Mouse (Mus musculus): ENCODE data around the gene Gm5244. TPM values are rescaled to one million over a fixed set of nuclear protein-coding genes. Genes with fewer than 3 reads are reported as not detected.
A peak's percentile ranks its signal among the peaks of the same experiment; 100 is the strongest.

Gm5244 gene
- not detected in 2 replicates for polyA plus RNA-seq (2016; fragmentation: Nextera tagmentation; extraction: Ambion mirVana)

DNA sequence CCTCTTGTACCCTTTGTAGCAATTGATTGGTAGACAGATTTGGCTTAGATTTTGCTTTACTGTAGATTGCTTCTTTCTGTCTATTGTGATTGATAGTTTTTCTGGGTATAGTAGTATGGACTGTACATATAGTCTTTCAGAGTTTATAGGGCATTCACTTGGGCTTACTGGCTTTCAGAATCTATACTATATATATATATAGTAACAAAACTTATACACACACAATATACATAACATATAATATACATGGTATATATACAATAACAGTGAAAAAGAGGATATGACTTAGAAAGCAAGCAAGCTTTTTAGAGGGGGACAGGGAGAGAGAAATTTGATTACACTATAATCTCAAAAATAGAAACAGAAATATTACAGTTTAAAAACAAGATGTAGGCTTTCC lies at the start of gene Gm5244:
Gene Gm5244, plus strand, starts transcription at position 301 of the 400 bp plus-strand sequence.
- Histone ChIP-seq H3K36me3 (no peaks in the 10 kb centered on the region), H3K4me3 (no peak within 1 kb of the TSS), H3K27me3 (ENCODE audit: low read depth, poor library complexity, severe bottlenecking) (no peaks in the 10 kb centered on the region), H3K27ac (no peak within 1 kb of the TSS), H3K4me1 (no peaks in the 10 kb centered on the region), H3K9me3 (replicated peaks) (no peaks in the 10 kb centered on the region)
- DNase-seq (ENCODE audit: low spot score): no peak

DNA sequence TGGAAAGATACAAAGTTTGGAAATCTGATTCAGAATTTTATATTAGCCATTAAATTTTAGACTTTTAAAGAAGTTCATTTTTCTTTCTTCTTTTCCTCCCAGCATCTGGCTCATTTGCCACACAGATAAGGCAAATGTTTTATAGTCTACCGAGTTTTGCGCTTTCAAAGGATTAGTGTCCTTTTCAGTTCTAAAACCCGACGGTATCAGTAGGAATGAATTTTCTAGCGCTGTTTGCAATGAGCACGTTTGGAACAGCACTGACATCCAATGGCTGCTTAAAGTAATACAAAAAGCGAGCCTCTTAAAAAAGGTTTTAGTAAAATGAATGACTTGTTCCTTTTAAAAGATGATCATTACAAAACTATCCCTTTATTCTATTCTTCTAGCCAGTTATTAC lies 49.4 kb upstream of the Gm5244 start:
- no peak for DNase-seq (ENCODE audit: low spot score)
- H3K9me3 ChIP-seq (replicated peaks): no peaks in the 10 kb centered on the region
- peak overlapping the region; percentile 98 for H3K27ac ChIP-seq
- H3K4me1 ChIP-seq: peaks cover 8% of the 10 kb centered on the region; the same call in 1 of the 2 replicates
- WGBS: 2% methylated on average over 7 of the region's 7 CpGs
- H3K4me3 ChIP-seq: peak overlapping the region; percentile 89
- H3K36me3 ChIP-seq: no peaks in the 10 kb centered on the region
- H3K27me3 ChIP-seq (ENCODE audit: low read depth, poor library complexity, severe bottlenecking): no peaks in the 10 kb centered on the region

DNA sequence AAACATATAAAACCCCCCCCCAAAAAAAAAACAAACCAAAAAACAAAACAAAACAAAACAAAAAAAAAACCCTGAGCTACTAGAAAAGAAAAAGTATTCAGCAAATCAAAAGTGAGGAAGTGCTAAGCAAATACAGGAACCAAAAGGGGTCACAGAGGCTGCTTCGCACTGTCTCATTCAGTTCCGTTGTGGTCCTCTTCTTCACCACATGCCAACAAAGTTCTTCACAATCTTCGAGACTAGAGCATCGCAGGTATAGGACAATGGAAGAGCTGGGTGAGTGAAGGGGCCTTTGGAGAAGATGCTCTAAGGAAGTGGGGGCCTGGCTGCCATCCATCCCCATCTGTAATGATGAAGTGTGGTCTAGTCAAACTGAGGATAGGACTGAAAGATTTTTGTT lies 48.1 kb upstream of the Gm5244 start:
- Histone ChIP-seq H3K4me1 (peaks cover 7% of the 10 kb centered on the region; the same call in 1 of the 2 replicates), H3K9me3 (replicated peaks) (no peaks in the 10 kb centered on the region), H3K36me3 (no peaks in the 10 kb centered on the region), H3K27me3 (ENCODE audit: low read depth, poor library complexity, severe bottlenecking) (no peaks in the 10 kb centered on the region), H3K4me3 (no peak overlapping the region), H3K27ac (no peak overlapping the region)
- WGBS: 87% methylated on average over 4 of the region's 4 CpGs
- no peak for DNase-seq (ENCODE audit: low spot score)

DNA sequence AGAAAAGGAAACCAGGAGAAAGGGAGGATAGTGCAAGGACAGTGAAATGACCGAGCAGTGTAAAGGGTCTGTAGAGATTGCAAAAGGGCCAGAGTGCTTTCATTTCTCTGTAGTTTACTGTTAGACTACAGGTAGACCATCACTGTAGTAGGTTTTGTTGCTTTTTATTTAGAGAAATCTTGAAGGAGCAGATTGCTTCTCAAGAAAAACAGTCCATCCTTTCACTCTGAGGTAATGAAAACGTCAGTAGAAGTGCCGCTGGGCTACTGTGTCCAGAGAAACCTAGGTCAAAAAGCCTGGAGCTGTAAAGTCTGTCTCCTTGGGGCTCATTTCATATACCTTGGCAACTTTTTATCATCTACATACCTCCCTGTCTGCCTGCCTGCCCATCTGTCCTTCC lies 47.4 kb upstream of the Gm5244 start:
- no peak overlapping the region for H3K4me3 ChIP-seq
- H3K4me1 ChIP-seq: peaks cover 5% of the 10 kb centered on the region; the same call in 1 of the 2 replicates
- WGBS: 89% methylated on average over 3 of the region's 3 CpGs
- no peaks in the 10 kb centered on the region for H3K36me3 ChIP-seq
- no peaks in the 10 kb centered on the region for H3K9me3 ChIP-seq (replicated peaks)
- H3K27ac ChIP-seq: no peak overlapping the region
- H3K27me3 ChIP-seq (ENCODE audit: low read depth, poor library complexity, severe bottlenecking): no peaks in the 10 kb centered on the region
- no peak for DNase-seq (ENCODE audit: low spot score)

DNA sequence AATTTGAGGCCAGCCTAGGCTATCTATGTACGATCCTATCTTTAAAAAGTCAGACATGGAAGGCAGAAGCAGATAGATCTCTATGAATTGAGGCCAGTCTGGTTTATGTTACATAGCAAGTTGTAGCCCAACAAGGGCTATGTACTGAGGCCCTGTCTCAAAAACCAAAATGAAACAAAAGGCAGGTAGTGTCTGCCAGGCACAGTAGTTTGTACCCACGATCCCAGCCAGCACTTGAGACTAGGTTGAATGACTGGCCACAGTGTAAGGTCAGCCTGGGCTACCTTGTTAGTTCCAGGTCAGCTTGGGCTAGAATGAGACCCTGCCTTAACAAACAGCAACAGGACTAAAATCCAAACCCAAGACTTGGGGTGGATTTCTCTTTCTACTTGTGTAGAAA lies 45.9 kb upstream of the Gm5244 start:
- Histone ChIP-seq H3K4me3 (no peak overlapping the region), H3K9me3 (replicated peaks) (no peaks in the 10 kb centered on the region), H3K27ac (no peak overlapping the region), H3K36me3 (no peaks in the 10 kb centered on the region), H3K27me3 (ENCODE audit: low read depth, poor library complexity, severe bottlenecking) (no peaks in the 10 kb centered on the region), H3K4me1 (peaks cover 5% of the 10 kb centered on the region; the same call in 1 of the 2 replicates)
- DNase-seq (ENCODE audit: low spot score): no peak
- WGBS: 70% methylated on average over 2 of the region's 2 CpGs

DNA sequence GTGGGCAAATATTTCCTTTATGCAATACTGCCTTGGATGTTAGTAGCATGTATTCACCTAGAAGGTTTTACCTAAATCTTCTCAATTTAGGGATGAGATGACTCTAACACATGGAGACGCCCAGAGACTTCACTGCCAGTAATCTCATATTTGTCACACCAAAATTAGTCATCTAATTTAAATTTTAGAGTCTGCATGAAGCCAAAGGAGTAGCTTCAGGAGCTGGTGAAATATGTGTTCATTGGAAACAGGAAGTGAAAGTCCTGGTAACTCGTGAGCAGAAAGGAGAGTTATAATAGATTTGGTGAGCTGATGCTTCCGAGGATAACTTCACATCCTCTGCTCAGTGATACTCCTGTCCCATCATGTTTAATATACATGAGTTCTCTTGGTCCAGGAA lies 45.4 kb upstream of the Gm5244 start:
- H3K27me3 ChIP-seq (ENCODE audit: low read depth, poor library complexity, severe bottlenecking): no peaks in the 10 kb centered on the region
- DNase-seq (ENCODE audit: low spot score): no peak
- no peaks in the 10 kb centered on the region for H3K9me3 ChIP-seq (replicated peaks)
- peaks cover 5% of the 10 kb centered on the region; the same call in 1 of the 2 replicates for H3K4me1 ChIP-seq
- no peaks in the 10 kb centered on the region for H3K36me3 ChIP-seq
- H3K27ac ChIP-seq: no peak overlapping the region
- WGBS: 84% methylated on average over 3 of the region's 3 CpGs
- no peak overlapping the region for H3K4me3 ChIP-seq

DNA sequence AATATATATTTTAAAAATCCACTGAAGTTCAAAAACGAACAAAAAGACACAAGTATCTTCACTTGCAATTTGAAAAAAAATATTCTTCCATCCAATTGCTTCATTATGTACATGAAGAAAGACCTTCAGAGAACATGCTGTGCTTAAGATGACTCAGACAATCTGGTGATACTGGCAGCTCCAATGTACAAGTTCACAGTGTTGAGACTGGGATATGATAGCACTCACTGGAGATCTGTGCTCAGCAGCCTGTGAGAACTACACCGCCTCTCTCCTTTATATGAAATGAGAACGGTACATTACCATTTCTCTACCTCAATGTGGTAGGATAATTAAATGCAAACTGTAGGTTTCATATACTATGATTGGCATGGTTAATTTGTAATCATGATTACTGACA lies 43.7 kb upstream of the Gm5244 start:
- Histone ChIP-seq H3K4me1 (no peaks in the 10 kb centered on the region), H3K36me3 (no peaks in the 10 kb centered on the region), H3K4me3 (no peak overlapping the region), H3K27ac (no peak overlapping the region), H3K27me3 (ENCODE audit: low read depth, poor library complexity, severe bottlenecking) (no peaks in the 10 kb centered on the region), H3K9me3 (replicated peaks) (no peaks in the 10 kb centered on the region)
- 83% methylated on average over 3 of the region's 3 CpGs for WGBS
- no peak for DNase-seq (ENCODE audit: low spot score)

DNA sequence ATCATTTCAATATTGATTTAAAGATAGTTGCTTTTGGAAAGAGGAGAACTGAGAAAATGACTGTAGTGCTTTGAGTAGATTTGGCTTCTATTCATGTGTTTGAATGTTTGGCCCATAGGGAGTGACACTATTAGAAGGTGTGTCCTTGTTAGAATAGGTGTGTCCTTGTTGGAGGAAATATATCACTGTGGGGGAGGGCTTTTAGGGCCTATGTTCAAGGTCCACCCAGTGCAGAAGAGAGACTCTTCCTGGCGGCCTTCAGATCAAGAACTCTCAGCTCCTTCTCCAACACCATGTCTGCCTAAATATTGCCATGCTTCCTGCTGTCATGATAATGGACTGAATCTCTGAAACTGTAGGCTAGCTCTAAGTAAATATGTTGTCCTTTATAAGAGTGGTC lies 42.2 kb upstream of the Gm5244 start:
- Histone ChIP-seq H3K9me3 (replicated peaks) (no peaks in the 10 kb centered on the region), H3K36me3 (no peaks in the 10 kb centered on the region), H3K27ac (no peak overlapping the region), H3K4me3 (no peak overlapping the region), H3K4me1 (no peaks in the 10 kb centered on the region), H3K27me3 (ENCODE audit: low read depth, poor library complexity, severe bottlenecking) (no peaks in the 10 kb centered on the region)
- WGBS: 89% methylated on average over 1 of the region's 1 CpGs
- DNase-seq (ENCODE audit: low spot score): no peak

DNA sequence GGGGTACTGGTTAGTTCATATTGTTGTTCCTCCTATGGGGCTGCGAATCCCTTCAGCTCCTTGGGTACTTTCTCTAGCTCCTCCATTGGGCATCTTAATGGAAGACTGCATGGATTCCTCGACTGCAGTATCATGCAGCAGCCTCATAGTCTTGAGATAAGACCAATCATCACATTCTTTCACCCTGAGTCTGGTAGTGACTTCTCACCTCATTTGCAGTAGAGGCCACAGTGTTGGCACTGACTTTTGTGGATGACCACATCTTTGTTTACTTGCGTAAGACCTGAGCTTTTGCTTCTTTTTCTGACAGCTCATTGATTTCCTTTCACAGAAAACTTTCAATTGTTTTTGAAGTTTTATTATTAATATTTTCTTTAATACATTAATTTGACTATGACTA lies 40.8 kb upstream of the Gm5244 start:
- H3K27me3 ChIP-seq (ENCODE audit: low read depth, poor library complexity, severe bottlenecking): no peaks in the 10 kb centered on the region
- WGBS: 88% methylated on average over 3 of the region's 3 CpGs
- no peaks in the 10 kb centered on the region for H3K9me3 ChIP-seq (replicated peaks)
- no peak overlapping the region for H3K4me3 ChIP-seq
- no peak overlapping the region for H3K27ac ChIP-seq
- no peaks in the 10 kb centered on the region for H3K4me1 ChIP-seq
- no peak for DNase-seq (ENCODE audit: low spot score)
- H3K36me3 ChIP-seq: no peaks in the 10 kb centered on the region

DNA sequence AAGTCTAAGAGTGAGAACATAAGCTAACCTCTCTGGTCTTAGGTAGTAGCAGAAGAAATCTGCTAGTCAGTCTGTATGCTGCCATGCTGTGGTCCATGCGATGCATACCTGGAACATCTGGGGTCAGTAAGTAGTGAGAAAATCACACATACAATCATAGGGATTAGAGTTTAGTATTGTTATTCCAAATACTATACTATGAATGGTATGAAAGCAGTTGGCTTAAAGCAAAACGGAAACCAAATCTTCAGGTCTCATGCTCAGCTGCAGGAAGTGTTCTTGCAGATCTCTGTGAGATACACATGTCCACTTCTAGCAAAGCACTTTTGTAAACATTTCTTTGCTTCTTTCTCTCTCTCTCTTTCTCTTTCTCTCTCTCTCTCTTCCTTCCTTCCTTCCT lies 40.3 kb upstream of the Gm5244 start:
- Histone ChIP-seq H3K4me3 (no peak overlapping the region), H3K27ac (no peak overlapping the region), H3K9me3 (replicated peaks) (no peaks in the 10 kb centered on the region), H3K4me1 (no peaks in the 10 kb centered on the region), H3K36me3 (no peaks in the 10 kb centered on the region), H3K27me3 (ENCODE audit: low read depth, poor library complexity, severe bottlenecking) (no peaks in the 10 kb centered on the region)
- 82% methylated on average over 2 of the region's 2 CpGs for WGBS
- DNase-seq (ENCODE audit: low spot score): no peak

DNA sequence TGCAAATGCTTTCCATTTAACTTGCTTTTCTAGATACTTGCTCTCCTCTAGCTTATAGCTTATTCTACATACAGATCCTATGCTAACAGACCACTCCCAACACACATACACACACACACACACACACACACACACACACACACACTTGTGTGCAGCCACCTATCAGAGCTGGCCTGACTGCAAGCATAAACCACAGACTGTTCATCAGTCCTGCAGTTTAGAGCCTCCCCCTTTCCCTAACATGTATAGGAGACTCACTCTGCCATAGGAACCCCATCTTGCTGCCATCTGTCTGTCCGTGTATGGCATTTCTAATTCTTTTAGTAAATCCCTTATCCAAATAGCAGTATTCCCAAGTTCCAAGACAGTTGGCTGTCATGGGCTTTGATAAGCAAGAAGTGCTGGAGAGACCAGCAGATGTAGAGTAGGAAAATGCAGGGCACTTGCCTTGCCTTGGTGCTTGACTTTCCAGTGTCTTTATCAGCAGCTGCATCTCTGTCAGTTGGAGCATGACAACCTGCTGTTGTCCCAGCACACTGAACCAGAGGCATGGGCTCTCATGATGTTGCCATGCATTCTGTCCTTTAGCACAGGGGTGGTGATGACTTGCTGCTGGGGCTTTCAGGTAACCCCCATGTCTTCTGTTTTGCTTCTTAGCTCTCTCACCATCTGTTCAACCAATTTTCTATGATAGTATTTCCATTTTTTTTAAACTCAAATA lies 33.7 kb upstream of the Gm5244 start:
- 72% methylated on average over 1 of the region's 1 CpGs for WGBS
- Histone ChIP-seq H3K27ac (no peak overlapping the region), H3K4me3 (no peak overlapping the region), H3K9me3 (replicated peaks) (no peaks in the 10 kb centered on the region), H3K36me3 (no peaks in the 10 kb centered on the region), H3K4me1 (no peaks in the 10 kb centered on the region), H3K27me3 (ENCODE audit: low read depth, poor library complexity, severe bottlenecking) (no peaks in the 10 kb centered on the region)
- DNase-seq (ENCODE audit: low spot score): no peak

DNA sequence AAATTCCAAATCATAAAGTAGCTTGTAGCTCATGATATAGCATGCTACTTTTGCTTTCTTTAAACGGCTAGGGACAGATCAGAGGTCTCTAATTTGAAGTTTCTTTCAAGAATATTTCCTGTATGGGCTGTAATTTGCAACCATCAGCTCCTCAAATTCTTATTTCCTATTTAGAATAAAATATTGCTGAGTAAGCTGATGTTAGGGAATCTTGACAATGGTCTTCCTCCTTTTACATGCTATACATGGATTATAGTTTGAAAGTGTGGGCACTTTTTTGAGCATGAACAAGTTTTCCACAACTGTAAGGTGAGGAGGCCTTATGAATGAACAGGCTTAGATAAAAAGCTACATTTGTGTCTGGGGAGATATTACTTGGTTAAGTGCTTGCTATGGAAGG lies 32.6 kb upstream of the Gm5244 start:
- Histone ChIP-seq H3K36me3 (no peaks in the 10 kb centered on the region), H3K27me3 (ENCODE audit: low read depth, poor library complexity, severe bottlenecking) (no peaks in the 10 kb centered on the region), H3K9me3 (replicated peaks) (no peaks in the 10 kb centered on the region), H3K4me1 (no peaks in the 10 kb centered on the region), H3K4me3 (no peak overlapping the region), H3K27ac (no peak overlapping the region)
- DNase-seq (ENCODE audit: low spot score): no peak
- 80% methylated on average over 1 of the region's 1 CpGs for WGBS

DNA sequence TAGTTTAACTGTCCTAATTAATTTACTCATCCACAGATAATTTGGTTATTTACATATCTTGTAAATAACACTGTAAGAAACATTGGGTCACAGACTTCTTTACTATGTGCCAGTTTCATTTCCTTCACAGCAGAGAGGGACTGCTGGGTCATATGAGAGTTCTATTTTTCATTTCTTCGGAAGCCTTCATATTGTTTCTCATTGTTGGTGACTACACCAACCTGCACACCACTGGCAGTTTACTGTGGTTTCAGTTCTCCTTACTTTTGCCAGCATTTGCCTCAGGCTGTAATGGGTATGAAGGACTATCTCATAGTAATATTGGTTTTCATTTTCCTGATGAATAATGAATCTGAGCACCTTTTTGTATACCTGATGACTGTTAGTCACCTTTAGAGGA lies 28.0 kb upstream of the Gm5244 start:
- no peak overlapping the region for H3K27ac ChIP-seq
- no peaks in the 10 kb centered on the region for H3K27me3 ChIP-seq (ENCODE audit: low read depth, poor library complexity, severe bottlenecking)
- DNase-seq (ENCODE audit: low spot score): no peak
- no peaks in the 10 kb centered on the region for H3K36me3 ChIP-seq
- no peaks in the 10 kb centered on the region for H3K9me3 ChIP-seq (replicated peaks)
- WGBS: 87% methylated on average over 1 of the region's 1 CpGs
- no peaks in the 10 kb centered on the region for H3K4me1 ChIP-seq
- H3K4me3 ChIP-seq: no peak overlapping the region

DNA sequence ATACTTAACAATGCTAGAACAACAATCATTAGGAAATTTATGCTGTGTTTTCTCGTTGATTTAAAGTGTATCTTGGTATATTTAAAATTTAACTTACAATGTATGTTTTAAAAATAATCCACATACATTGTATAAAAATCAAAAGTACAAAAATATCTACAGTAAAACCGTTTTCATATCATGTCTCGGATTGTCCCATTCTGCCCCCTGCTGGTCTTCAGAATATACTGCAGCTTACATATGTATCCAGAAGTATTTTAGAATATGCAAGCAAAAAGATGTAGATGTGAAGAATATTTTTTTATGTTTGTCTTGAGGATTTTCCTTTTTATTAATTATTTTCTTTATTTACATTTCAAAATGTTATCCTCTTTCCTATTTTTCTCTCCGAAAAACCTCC lies 26.1 kb upstream of the Gm5244 start:
- WGBS: 39% methylated on average over 4 of the region's 4 CpGs
- Histone ChIP-seq H3K27me3 (ENCODE audit: low read depth, poor library complexity, severe bottlenecking) (no peaks in the 10 kb centered on the region), H3K36me3 (no peaks in the 10 kb centered on the region)

More for the DNA sequence above, 26.1 kb upstream of the Gm5244 start:
- DNase-seq (ENCODE audit: low spot score): no peak
- H3K4me1 ChIP-seq: no peaks in the 10 kb centered on the region
- no peak overlapping the region for H3K4me3 ChIP-seq
- H3K27ac ChIP-seq: no peak overlapping the region
- H3K9me3 ChIP-seq (replicated peaks): no peaks in the 10 kb centered on the region

All from limb, embryonic 10.5 days (tissue).